In the genomic region with DNA sequence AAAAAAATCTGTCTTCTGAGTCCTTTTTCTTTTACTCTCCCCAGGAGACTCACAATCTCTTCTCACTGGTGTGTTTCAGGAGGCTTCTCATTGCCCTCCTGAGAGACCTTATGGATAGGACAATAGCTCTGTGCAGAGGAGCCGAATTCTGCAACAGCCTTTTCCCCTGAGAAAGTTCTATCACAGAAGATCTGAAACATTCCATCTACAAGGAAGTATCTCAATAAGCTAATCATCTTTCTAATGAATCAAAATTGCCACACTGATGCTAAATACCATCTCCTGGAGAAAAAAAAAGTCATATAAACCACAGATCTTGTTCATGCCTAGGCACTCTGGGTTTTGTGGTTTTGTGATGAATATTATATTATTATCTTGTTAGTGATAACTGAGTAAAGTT, we compare ENCODE assay signal across 47 mouse cellular contexts. TPM values are rescaled to one million over a fixed set of nuclear protein-coding genes. Genes with fewer than 3 reads are reported as not detected.
"Had no signal": no experiment of that assay in that cellular context is flagged by ENCODE, and none has a peak within 500 bp of the region (broad histone marks: within the 10 kb centered on the region; RNA-seq: fewer than 3 reads in every experiment).

A gene (minus strand): TSS at position 101 of the 400 bp plus-strand sequence.

- H3K4me1 ChIP-seq: limb, embryonic 10.5 days; limb, embryonic 12.5 days; limb, embryonic 13.5 days; limb, embryonic 15.5 days; liver, embryonic 12.5 days; liver, embryonic 13.5 days; liver, embryonic 15.5 days; lung, embryonic 15.5 days; megakaryocyte, embryonic 14.5 days; midbrain, embryonic 10.5 days; midbrain, embryonic 12.5 days; midbrain, embryonic 13.5 days; midbrain, embryonic 15.5 days; neural tube, embryonic 12.5 days had no signal

- H3K4me3 ChIP-seq: limb, embryonic 10.5 days; limb, embryonic 12.5 days; limb, embryonic 13.5 days; limb, embryonic 15.5 days; liver, embryonic 12.5 days; liver, embryonic 13.5 days; liver, embryonic 15.5 days; lung, embryonic 15.5 days; megakaryocyte, embryonic 14.5 days; midbrain, embryonic 10.5 days; midbrain, embryonic 12.5 days; midbrain, embryonic 13.5 days; midbrain, embryonic 15.5 days; myocyte; neural tube, embryonic 12.5 days had no signal

- DNase-seq: left cerebral cortex, postnatal 4 days; liver; liver, embryonic 13.5 days; liver, postnatal 0 days; lung, adult 18-20 months; lung, adult 2 months; lung, embryonic 14.5 days; lung, postnatal 10 days; lung, postnatal 14 days; lung, postnatal 36 days; lung, postnatal 4 days; midbrain, embryonic 14.5 days had no signal

- H3K9me3 ChIP-seq: limb, embryonic 10.5 days; limb, embryonic 12.5 days; limb, embryonic 13.5 days; limb, embryonic 15.5 days; liver, embryonic 12.5 days; liver, embryonic 13.5 days; liver, embryonic 15.5 days; lung, embryonic 15.5 days; midbrain, embryonic 10.5 days; midbrain, embryonic 12.5 days; midbrain, embryonic 13.5 days; midbrain, embryonic 15.5 days; neural tube, embryonic 12.5 days had no signal

- H3K27ac ChIP-seq: limb, embryonic 10.5 days; limb, embryonic 12.5 days; limb, embryonic 13.5 days; limb, embryonic 15.5 days; liver, embryonic 12.5 days; liver, embryonic 13.5 days; liver, embryonic 14.5 days; liver, embryonic 15.5 days; lung, embryonic 15.5 days; macrophage; midbrain, embryonic 10.5 days; midbrain, embryonic 12.5 days; midbrain, embryonic 13.5 days; midbrain, embryonic 15.5 days; neural tube, embryonic 12.5 days had no signal

- H3K36me3 ChIP-seq: limb, embryonic 10.5 days; limb, embryonic 12.5 days; limb, embryonic 13.5 days; limb, embryonic 15.5 days; liver, embryonic 12.5 days; liver, embryonic 13.5 days; liver, embryonic 15.5 days; lung, embryonic 15.5 days; midbrain, embryonic 10.5 days; midbrain, embryonic 12.5 days; midbrain, embryonic 13.5 days; midbrain, embryonic 15.5 days; neural tube, embryonic 12.5 days had no signal

- H3K9ac ChIP-seq: limb, embryonic 12.5 days; limb, embryonic 13.5 days; limb, embryonic 15.5 days; liver, embryonic 12.5 days; liver, embryonic 13.5 days; liver, embryonic 14.5 days; liver, embryonic 15.5 days; liver, postnatal 0 days; lung, embryonic 14.5 days; lung, embryonic 15.5 days; midbrain, embryonic 12.5 days; midbrain, embryonic 13.5 days; midbrain, embryonic 15.5 days; neural tube, embryonic 12.5 days had no signal

- H3K27me3 ChIP-seq: limb, embryonic 12.5 days; limb, embryonic 13.5 days; limb, embryonic 15.5 days; liver, embryonic 12.5 days; liver, embryonic 13.5 days; liver, embryonic 15.5 days; lung, embryonic 15.5 days; megakaryocyte, embryonic 14.5 days; midbrain, embryonic 12.5 days; midbrain, embryonic 13.5 days; midbrain, embryonic 15.5 days; neural tube, embryonic 12.5 days had no signal

RNA-seq across cellular contexts. Expression of the gene that starts here (rescaled TPM):
- total RNA-seq: left cerebral cortex, postnatal 10 days; left cerebral cortex, postnatal 14 days; left cerebral cortex, postnatal 25 days; left cerebral cortex, postnatal 36 days; left cerebral cortex, postnatal 4 days; liver, adult 2 months; megakaryocyte progenitor cell, adult 5-6 weeks; megakaryocyte, adult 5-6 weeks; megakaryocyte-erythroid progenitor cell, adult 5-6 weeks; midbrain, postnatal 0 days; monocyte, adult 5-6 weeks had no signal
- polyA plus RNA-seq: limb, embryonic 10.5 days; limb, embryonic 11.5 days; limb, embryonic 12.5 days; limb, embryonic 13.5 days; limb, embryonic 14.5 days; limb, embryonic 15.5 days; liver, adult 2 months; liver, embryonic 11.5 days; liver, embryonic 12.5 days; liver, embryonic 13.5 days; liver, embryonic 14.5 days; liver, embryonic 15.5 days; liver, embryonic 16.5 days; liver, postnatal 0 days; lung, adult 2 months; lung, embryonic 14.5 days; lung, embryonic 15.5 days; lung, embryonic 16.5 days; lung, postnatal 0 days; macrophage; midbrain, embryonic 10.5 days; midbrain, embryonic 11.5 days; midbrain, embryonic 12.5 days; midbrain, embryonic 13.5 days; midbrain, embryonic 14.5 days; midbrain, embryonic 15.5 days; midbrain, embryonic 16.5 days; midbrain, postnatal 0 days; myocyte; neural tube, embryonic 11.5 days; neural tube, embryonic 12.5 days had no signal
